Mouse (Mus musculus) hindbrain, postnatal 0 days (tissue): ENCODE measurements at regions not wholly inside any gene's neighbourhood (a gene's known extent, or its start where the extent isn't known, plus 50 kb on each side); places are given as distances from the start of the nearest gene placed in this dataset.
"Not testable (repeated sequence)": the region's sequence is repeated elsewhere in the genome, so short reads cannot be mapped to it uniquely, and the experiment has no call there.

Source experiments
- ATAC-seq: fragments of 200-750 bp; cut with Nextera tagmentation; 2 replicates; pipeline ENCODE4 v1.8.0; 2017; ENCODE audit warnings: mild to moderate bottlenecking, moderate TSS enrichment, moderate library complexity
- DNase-seq: peaks from one replicate; pipeline ENCODE4 v3.0.0-alpha.2; 2015; ENCODE audit warnings: low spot score
- H3K27ac ChIP-seq: fragments of 300-500 bp; sonication (generic); 2 replicates; pipeline ENCODE4 v1.5.1; 2014; ENCODE audit warnings: mild to moderate bottlenecking
- H3K27me3 ChIP-seq: fragments of 300-500 bp; sonication (generic); 2 replicates; pipeline ENCODE4 v1.6.1; 2014; ENCODE audit warnings: low read length, mixed read lengths; ENCODE audit not compliant: insufficient read depth
- H3K36me3 ChIP-seq: fragments of 300-500 bp; sonication (generic); 2 replicates; pipeline ENCODE4 v1.6.1; 2014; ENCODE audit warnings: low read length, mixed read lengths; ENCODE audit not compliant: insufficient read depth
- H3K4me1 ChIP-seq: fragments of 300-500 bp; sonication (generic); 2 replicates; pipeline ENCODE4 v1.6.1; 2014; ENCODE audit warnings: antibody characterized with exemption, low read length, mixed read lengths; ENCODE audit not compliant: insufficient read depth
- H3K4me2 ChIP-seq: fragments of 300-500 bp; sonication (generic); 2 replicates; pipeline ENCODE4 v1.6.1; 2014; ENCODE audit warnings: low read depth, mild to moderate bottlenecking, low read length, moderate library complexity, mixed read lengths
- H3K4me3 ChIP-seq: fragments of 300-500 bp; sonication (generic); 2 replicates; pipeline ENCODE4 v1.5.1; 2014; ENCODE audit warnings: low read length
- H3K9ac ChIP-seq: fragments of 300-500 bp; sonication (generic); replicated peaks from 2 replicates; pipeline ENCODE4 v1.6.1; 2014; ENCODE audit warnings: mild to moderate bottlenecking, low read length, moderate library complexity, mixed read lengths
- H3K9me3 ChIP-seq: fragments of 300-500 bp; sonication (generic); 2 replicates; pipeline ENCODE4 v1.6.1; 2016; ENCODE audit warnings: low read length, mixed read lengths
- CTCF ChIP-seq: IDR thresholded peaks from 2 replicates; pipeline ENCODE4 v1.5.1; 2016; ENCODE audit warnings: antibody characterized with exemption, control low read depth, low read depth
- WGBS: fragments of 180-500 bp; shearing (Covaris S2); extraction: QIAGEN DNeasy Blood & Tissue Kit; methylation state at CpG from one replicate; pipeline ENCODE4 v1.1.7; 2014; 5-methylcytosine and 5-hydroxymethylcytosine counted together

GRCm38 (mm10) chr10:6341572-6341971 is 416.7 kb upstream of the Oprm1 start:
- no peaks in the 10 kb centered on the region for H3K9me3 ChIP-seq
- TF ChIP-seq CTCF = no peak
- no peak overlapping the region for H3K4me2 ChIP-seq
- H3K4me1 ChIP-seq = no peaks in the 10 kb centered on the region
- H3K36me3 ChIP-seq = no peaks in the 10 kb centered on the region
- H3K9ac ChIP-seq = no peak overlapping the region
- no peaks in the 10 kb centered on the region for H3K27me3 ChIP-seq
- ATAC-seq (no peak), DNase-seq (peak; percentile 31)
- H3K27ac ChIP-seq = no peak overlapping the region
- H3K4me3 ChIP-seq = no peak overlapping the region
- 55% methylated on average over 8 of the region's 8 CpGs for WGBS

GRCm38 (mm10) chr10:6349216-6349615 is 409.1 kb upstream of the Oprm1 start:
- 90% methylated on average over 14 of the region's 14 CpGs for WGBS

GRCm38 (mm10) chr10:6366182-6366581 is 392.1 kb upstream of the Oprm1 start:
- no peaks in the 10 kb centered on the region for H3K9me3 ChIP-seq
- no peaks in the 10 kb centered on the region for H3K4me1 ChIP-seq
- no peak for ATAC-seq
- no peak overlapping the region for H3K4me2 ChIP-seq
- no peak for DNase-seq
- no peak overlapping the region for H3K9ac ChIP-seq
- no peak for TF ChIP-seq CTCF
- H3K27me3 ChIP-seq = no peaks in the 10 kb centered on the region
- no peak overlapping the region for H3K27ac ChIP-seq
- H3K36me3 ChIP-seq = no peaks in the 10 kb centered on the region
- H3K4me3 ChIP-seq = no peak overlapping the region
- WGBS = 76% methylated on average over 4 of the region's 4 CpGs

More at GRCm38 (mm10) chr10:6349216-6349615, 409.1 kb upstream of the Oprm1 start:
- not testable (repeated sequence) for DNase-seq, H3K27me3 ChIP-seq, H3K9me3 ChIP-seq, H3K27ac ChIP-seq, H3K4me1 ChIP-seq, H3K9ac ChIP-seq, H3K4me2 ChIP-seq, H3K36me3 ChIP-seq, H3K4me3 ChIP-seq, ATAC-seq

GRCm38 (mm10) chr10:6371666-6372065 is 386.6 kb upstream of the Oprm1 start:
- Histone ChIP-seq H3K36me3 (no peaks in the 10 kb centered on the region), H3K4me3 (no peak overlapping the region), H3K27ac (no peak overlapping the region), H3K4me1 (no peaks in the 10 kb centered on the region), H3K4me2 (no peak overlapping the region), H3K27me3 (no peaks in the 10 kb centered on the region), H3K9me3 (no peaks in the 10 kb centered on the region), H3K9ac (no peak overlapping the region)
- TF ChIP-seq CTCF = no peak
- DNase-seq (no peak), ATAC-seq (no peak)
- 84% methylated on average over 2 of the region's 2 CpGs for WGBS

GRCm38 (mm10) chr10:6417336-6418105 is 340.8 kb upstream of the Oprm1 start:
- WGBS = 78% methylated on average over 12 of the region's 12 CpGs
- ATAC-seq, H3K9me3 ChIP-seq, H3K4me2 ChIP-seq, H3K4me3 ChIP-seq, H3K36me3 ChIP-seq, DNase-seq, H3K9ac ChIP-seq, H3K27me3 ChIP-seq, H3K27ac ChIP-seq, H3K4me1 ChIP-seq: not testable (repeated sequence)

GRCm38 (mm10) chr10:6418234-6418633 is 340.1 kb upstream of the Oprm1 start:
- not testable (repeated sequence) for H3K36me3 ChIP-seq, H3K4me2 ChIP-seq, H3K9me3 ChIP-seq, H3K27ac ChIP-seq, H3K27me3 ChIP-seq, H3K4me1 ChIP-seq, H3K4me3 ChIP-seq, H3K9ac ChIP-seq, DNase-seq, ATAC-seq

GRCm38 (mm10) chr10:6465824-6466223 is 292.5 kb upstream of the Oprm1 start:
- Histone ChIP-seq H3K4me1 (no peaks in the 10 kb centered on the region), H3K4me3 (no peak overlapping the region), H3K27me3 (no peaks in the 10 kb centered on the region), H3K4me2 (no peak overlapping the region), H3K9ac (no peak overlapping the region), H3K36me3 (no peaks in the 10 kb centered on the region), H3K9me3 (no peaks in the 10 kb centered on the region), H3K27ac (no peak overlapping the region)
- peak; percentile 49 for DNase-seq
- WGBS = 59% methylated on average over 3 of the region's 3 CpGs
- ATAC-seq = peak; percentile 76
- TF ChIP-seq CTCF = no peak
